Mouse (Mus musculus) cerebellum, adult 9-11 months (tissue): ENCODE measurements at regions not wholly inside any gene's neighbourhood (a gene's known extent, or its start where the extent isn't known, plus 50 kb on each side); places are given as distances from the start of the nearest gene placed in this dataset.
"Not testable (repeated sequence)": the region's sequence is repeated elsewhere in the genome, so short reads cannot be mapped to it uniquely, and the experiment has no call there.

Source experiments
- DNase-seq: peaks from one replicate; pipeline ENCODE4 v3.0.0; 2022

DNA sequence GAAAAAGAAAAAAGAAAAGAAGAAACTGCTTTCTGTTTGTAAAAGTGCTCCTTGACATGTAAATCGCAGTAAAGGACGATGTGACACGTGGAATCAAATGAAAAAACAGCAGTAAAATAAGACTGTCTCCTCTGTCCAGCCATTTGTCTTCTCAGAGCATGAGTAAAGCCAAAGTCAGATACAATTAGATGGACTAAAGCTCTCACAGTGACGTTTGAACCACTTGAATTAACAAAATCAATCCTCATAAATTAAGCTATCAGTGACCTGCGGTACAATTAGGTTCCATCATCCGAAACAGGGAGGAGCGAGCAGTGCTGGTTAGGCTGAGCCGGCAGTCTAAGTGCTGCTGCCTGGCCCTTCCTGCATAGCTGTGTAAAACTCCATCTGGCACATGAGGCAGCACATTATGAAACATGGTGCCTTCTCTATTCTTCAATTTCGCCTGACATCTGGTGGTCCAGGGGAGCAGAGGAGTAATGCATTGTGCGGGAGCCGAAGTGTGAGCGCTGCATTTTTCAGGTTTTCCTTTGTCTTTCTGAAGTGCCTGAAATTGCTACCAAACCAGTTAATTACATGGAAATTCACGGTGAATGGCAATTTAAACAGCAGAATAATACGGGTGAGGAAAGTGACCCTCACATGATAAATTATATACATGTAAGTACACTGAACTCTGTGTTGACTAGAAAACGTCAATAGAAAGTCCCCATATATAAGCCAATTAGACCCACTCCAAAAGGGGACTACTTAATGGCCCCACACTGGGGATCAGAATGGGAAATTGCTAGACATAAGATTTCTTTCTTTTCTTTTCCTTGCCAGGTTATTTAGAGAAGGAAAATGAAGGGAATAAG is 118.1 kb downstream of the Mmrn1 start:
- DNase-seq, result no peak

DNA sequence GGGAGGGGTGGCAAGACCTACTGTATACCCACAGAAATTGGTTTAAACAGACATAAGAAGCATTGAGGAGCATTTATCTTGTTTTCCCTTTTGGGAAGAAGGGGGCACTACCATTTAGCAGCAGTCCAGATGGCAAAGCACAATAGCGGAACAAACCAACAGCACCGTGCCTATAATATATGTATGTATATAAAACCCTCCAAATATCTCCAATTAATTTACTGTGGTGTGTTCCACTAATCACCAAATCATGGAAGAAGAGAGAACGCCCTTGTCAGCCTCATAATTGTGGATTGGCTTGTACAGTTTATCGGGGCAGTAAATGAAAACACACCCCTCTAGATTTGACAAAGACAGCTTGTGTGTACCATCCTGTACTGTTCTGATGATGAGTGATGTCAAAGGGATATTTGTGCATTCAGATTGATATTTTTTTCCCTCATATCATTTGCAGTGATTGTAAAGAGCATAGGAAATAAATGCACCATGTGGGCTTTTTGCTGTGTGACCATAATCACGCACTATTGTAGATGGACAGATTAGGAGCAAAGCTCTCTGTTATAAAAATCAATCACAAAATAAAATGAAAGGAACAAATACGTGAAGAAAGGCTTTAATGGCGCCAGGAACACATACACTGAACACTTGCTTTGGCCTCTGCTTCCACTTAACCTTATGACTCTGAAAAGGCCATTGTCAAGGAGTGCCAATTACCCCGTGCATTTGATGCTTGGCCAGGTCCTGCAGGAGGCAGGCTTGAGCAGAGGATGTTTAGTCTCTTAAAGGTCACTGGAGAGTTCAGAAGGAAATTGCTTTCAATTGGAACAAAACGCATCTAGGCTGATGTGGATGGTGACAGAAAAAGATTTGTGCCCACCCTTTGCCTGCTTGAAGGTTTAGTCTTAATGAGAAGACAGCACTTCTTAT is 119.0 kb downstream of the Mmrn1 start:
- DNase-seq, result no peak

DNA sequence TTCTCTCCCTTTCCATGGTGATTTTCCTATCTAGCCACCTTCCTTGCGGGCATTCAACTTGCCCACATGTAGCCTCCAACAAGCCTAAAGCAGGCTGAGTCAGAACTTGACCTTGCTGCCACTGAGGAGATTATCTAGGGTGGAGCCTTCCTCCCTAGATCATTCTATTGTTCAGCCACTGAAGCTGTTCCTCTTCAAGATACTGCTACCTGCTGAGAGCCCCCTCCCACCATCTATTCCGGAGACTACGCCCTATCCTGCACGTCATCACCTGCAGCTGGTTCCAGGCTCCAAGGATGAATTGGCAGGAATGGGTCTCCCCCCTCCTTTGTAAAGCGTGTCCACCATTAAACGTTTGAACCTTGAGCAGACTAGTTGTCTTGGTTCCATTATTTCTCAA is 122.9 kb downstream of the Mmrn1 start:
- not testable (repeated sequence) for DNase-seq

DNA sequence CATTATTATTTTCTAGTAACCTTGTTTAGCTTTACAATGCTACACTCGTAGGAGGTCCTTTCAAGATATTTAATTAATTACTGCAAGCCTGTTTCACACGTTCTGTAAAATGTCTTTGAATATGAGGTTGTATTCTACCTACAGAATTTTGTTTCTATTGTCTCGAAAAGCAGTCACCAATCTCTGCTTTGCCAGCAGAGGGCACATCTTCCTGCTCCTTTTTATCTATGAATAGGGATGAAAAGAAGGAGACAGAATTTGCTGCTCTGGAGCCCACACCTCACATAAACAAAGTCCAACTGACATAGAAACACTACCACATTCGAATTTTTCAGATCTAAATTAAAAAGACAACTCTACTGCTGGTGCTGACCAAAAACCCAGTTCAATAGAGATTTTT is 117.0 kb upstream of the Ccser1 start:
- no peak for DNase-seq

DNA sequence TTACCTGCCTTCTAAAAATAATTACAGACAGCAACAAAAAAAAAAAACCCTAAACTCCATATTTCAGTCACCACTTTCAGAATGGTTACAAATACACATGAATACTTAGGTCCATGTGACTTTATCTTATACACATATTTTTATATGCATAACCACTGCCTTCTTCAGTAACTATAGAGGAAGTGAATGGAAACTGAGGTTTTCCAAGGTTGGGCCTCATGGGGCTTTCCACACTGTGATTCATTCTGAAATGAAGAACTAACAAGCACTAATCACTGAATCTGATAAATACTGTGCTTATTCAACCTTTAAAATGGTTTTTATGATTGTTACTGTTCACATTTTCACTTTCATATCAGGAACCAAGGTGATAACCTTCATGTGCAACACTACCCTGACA is 114.4 kb upstream of the Ccser1 start:
- DNase-seq, result no peak

DNA sequence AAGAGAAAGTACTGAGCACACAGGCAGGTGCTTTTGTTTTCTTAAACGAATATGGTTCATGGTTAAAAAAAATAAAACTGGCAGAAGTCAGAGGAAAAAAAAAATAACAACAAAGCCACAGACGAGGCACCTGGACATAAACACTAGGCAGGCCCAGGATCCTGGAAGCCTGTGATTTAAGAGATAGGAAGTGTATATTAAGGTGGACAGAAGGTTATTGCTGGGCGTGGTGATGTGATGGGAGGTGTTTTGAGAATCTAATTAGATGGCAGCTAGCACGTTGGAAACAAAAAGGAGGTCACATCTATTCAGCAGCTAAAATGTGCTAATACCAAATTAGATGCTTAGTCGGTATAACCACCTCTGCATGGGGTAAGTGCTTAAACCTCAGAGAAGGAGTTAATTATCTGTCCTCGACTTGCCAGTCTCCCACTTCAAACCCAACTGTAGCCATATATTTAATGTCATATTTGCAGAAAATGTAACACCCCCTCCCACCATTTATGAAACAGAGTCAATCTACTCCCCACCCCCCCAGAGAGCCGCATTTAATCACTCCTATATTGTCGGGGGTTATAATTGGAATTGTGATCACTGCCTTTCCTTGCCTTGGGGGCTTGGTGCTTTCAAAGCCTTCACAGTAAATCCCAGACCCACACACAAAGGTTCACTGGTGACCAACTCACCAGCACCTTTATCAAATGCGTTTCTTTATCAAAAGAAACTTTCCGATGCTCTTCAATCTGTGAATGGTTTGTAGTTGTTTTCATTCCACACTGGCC is 113.4 kb upstream of the Ccser1 start:
- no peak for DNase-seq

DNA sequence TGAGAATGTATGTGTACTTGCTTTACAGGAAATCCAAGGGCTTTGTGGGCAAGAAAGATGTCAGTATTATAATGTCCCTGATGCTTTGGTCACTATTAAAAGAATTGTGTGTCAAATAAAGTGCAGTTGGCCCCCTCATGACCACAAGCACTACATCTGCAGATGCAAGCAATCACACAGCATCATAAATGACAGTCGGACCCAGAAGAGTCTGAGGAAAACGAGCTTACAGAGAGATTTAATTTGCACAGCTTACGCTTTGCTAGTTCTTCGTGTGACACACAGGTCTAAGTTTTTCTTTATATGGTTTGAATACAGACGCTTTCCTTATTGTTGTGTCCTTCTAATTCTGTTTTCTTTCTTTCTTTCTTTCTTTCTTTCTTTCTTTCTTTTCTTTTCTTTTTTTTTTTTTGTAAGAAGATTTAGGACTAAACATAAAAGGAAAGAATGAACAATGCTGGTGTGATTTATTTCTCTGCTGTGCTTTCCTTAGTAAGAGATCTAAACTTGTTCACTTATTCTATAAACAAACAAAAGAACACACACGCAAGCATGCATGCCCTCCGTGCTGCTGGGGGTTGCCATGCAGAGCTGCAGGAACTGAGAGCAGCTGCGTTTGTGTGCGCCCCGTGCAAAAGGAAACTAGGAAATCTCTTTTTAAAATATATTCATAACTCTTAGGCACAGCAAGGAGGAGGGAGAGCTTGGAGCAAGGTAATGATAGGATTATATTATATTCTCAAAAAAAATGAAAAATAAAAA is 112.6 kb upstream of the Ccser1 start:
- DNase-seq, result no peak

DNA sequence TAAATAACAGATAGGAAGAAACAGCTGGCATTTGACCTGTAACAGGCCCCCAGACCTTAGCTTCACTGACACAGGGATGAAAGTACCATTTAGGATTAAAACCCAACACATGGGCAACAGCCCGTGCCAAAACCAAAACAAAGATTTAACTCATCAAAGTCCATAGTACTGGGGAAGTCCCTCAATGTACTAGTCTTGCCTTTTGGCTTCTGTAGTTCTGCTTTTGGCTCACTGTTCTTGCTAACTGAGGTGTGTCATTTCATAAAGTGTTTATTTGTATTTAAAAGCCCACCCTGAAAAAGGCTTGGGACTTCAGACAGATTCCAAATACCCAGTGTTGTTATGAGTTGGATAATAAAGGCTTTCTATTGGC is 112.0 kb upstream of the Ccser1 start:
- no peak for DNase-seq

DNA sequence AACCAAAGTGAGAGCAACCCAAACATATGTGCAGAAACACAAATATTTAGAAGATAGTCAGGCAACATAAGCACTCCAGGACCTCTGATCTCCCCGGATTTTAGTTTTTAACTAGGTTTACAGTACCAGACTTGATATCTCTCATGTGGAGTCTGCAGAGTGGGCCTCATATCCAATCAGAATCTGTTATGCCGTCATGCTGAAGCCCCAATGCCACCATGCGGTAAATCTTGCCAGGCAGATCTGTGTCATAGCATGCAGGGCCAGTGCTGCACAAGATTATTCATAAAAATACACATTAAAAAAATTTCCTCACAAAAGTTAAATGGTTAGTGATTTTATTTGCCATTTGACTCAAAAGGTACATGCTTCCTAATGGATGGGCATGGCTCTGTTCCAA is 106.9 kb upstream of the Ccser1 start:
- DNase-seq, result no peak

DNA sequence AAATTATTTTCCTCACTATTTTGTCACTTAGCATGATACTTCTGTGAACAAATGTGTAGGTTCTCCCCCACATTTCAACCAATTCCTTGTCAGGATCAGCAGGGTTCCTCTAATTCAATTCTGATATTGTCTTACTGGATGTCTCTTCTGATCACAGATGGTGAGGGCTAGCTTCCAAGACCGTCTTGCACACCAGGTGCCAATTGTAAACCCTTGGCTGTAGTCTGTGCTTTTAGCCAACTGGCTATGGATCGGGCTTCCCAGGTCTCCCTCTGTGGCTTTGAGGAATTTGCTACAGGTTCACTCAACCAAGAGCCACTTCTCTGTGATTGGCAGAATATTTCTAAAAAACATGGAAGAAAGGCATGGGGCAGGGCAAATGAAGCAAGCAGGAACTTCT is 106.3 kb upstream of the Ccser1 start:
- DNase-seq, result peak; percentile 43

DNA sequence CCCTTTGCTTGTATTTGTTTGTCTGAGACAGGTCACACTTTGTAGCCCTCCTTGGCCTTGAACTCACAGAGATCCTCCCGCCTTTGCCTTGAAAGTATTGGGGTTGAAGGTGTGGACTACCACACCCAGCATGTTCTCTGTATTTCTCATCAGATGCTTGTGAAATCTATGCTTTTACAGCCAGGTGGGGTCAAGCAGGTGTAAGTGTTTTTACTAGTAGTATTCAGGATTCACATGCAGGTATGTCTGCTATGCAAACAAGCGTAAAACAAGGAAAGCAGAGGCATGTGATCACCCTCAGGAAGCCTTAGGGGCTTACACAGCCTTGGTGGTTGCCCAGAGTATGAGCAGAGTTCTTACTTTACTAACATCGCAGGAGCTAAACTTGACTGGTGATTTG is 105.4 kb upstream of the Ccser1 start:
- DNase-seq, result no peak

DNA sequence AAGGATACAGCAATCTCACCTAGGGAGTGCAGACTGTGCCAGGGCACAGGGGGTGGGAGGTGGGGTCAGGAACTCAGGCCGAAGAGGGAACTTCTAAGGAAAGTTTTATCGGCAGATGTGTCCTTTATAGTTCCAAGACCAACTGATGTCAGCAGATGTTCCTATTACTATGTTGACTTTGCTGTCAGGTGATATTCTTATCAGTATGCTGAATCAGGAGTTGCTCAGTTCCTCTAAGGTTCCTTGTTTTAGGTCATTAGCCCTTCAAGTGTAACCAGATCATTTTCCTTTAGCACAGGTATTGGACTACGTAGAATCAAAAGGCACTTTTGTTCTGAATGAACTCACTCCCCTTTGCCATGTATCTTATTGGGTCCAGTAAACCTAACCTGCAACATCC is 101.6 kb upstream of the Ccser1 start:
- DNase-seq, result no peak

DNA sequence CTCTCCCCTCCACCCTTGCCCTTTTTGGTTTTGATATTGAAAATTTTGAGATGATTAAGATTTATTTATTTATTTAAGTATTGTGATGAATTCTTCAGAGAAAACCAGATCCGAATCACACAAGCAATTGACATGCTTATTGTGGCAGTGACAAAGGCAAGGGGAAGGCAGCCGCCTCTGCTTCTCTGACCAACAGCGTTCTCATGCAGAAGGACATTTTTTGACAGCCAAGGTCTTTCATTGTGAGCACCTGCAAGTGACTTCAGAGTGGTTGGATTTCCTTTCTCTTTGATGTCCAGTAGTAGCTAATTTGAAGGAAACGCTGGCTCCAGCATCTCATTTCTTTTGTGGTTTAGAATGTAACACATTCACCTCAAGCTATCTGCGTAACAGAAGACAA is 99.5 kb upstream of the Ccser1 start:
- DNase-seq, result no peak

DNA sequence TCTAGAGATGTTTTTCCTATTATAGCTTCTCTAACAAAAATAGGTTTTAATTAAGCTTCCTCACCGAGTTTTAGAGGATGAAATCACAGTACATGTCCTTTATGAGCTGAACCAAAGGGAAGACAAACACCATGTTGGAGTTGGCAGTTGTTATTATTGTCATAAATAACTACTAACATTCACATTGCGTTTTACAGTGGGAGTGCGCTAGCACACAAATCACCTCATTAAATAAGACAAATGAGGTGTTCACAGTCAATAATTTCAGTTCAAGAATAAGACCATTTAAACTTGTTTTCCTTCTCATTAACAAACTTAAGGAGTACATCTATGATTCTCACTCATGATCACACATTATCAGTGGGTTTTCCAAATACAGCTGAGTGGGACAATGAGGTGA is 96.8 kb upstream of the Ccser1 start:
- DNase-seq, result no peak

DNA sequence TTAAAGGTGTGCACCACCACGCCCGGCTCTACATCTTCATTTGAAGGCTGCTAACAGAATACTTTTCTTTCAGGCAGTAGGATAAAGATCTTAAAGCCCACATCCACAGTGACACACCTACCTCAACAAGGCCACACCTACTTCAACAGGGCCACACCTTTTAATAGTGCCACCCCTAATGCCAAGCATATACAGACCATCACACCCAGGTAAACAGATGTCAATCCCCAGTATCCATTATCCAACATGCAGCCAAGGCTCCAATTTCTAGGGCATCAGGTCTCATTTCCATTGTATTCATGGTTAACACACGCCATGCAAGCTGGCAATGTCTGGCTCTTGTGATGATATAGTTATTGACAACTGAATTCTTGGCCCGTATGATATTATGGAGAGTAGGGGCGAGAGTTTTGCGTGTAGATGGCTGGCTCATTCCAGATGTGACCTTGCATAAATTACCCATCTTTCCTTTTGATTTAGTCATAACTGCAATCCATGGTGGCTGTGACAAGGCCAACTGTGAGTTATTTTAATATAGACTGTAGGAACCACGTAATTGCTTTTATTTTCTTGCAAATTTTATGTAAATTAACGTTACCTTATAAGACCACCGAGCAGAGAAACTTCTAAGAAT is 80.7 kb upstream of the Ccser1 start:
- no peak for DNase-seq

DNA sequence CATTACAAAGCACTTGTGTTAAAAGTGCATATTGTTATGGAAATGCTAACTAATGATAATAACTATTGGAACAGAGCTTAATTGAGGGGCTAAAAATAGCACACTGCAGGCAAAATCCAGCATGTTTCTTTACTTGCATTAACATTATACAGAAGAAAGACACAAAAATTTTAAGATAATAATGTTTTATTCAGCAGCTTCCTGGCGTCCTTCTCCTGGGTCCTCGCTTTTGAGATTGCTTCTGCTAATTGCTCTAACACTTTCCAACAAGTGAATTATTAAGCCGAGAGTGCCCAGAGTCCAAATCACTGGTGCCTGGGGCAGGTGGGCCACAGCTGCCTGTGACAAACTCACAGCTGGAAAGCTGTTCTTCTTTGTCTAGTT is 80.2 kb upstream of the Ccser1 start:
- no peak for DNase-seq

DNA sequence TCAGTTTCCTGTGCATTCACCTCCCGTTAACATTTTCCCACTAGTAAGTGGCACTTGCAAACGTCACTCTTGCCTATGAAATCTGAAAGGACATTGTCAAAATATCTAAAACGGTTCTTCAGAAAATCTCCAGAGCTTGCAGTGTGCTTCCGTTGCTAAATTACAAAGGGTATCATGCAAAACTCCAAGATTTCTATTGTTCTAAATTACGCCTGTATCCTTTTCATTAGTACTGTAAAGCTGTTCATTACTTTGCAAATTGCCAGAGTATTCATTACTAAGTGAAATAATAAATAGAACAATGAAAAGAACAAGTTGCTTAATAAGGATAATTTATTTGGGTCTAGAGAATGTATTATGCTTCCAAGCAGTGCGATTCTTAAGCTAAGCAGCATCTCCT is 78.2 kb upstream of the Ccser1 start:
- no peak for DNase-seq

DNA sequence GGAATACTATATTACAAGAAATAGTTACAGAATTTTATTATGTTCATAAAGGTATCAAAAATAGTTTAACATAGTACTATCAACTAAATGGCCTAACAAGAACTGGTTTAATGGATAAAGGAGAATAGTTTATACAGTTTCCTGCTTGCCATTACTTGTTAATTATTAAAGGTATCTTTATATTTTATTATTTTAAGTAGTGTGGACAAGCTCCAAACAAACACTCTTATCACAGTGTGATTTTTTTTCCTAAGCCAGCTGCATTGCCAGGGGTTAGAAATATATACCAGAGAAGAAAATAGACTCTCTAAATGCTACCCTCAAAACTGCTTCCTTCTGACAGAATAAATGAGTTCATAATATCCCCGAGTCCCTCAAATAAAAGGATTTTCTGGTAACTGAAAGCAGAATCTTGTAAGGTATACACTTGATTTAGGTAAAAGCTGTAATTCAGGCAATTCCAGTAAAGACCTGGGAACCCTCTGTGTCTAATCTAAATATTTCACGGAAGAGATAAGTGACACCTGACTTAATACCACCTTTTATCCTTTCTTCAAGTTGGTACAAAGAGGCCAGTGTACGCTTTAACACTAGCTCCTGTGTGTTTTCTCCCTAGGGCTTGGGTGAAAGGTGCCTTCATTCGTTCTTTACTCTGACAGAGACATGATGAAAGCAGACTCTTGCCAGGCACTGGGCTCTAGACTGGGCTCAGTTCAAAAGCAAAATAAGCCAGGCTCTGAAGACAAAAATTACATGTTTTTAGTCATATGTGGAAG is 76.5 kb upstream of the Ccser1 start:
- DNase-seq, result no peak

DNA sequence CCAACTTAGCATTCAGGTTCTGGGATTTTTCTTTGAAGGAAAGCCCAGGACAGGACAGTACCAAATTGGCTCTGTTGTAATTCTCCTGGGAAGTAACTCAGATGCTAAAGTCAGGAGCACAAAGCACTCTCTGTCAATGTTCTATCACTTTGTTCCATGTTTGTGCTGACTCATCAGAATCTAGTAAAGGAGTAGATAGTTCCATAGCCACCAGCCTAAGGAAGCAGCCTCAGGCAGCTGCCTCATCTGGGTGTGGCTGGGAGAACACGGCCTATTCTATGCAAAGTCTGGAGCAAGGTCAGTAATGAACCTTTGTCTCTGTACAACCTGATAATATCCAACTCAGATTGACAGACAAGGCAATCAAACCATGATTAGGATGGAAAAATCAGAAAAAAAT is 64.9 kb upstream of the Ccser1 start:
- no peak for DNase-seq

DNA sequence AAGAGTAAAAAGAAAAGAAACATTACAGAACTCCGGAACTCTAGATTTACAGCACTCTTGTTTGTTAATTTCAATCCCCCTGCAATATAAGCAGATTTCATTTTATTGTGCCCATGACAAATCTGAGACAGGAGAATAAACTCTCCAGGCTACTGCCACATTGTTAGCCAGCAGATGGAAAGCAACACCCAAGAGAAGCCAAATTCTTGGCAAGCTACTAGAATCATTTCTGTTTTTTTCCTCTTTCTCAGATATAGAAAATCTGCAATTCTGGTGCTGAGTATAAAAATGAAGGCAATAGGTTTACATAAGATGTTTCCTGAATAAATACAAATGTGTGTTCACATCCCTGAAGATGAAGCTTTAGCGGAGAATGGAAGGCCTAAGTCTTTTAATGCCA is 60.5 kb upstream of the Ccser1 start:
- DNase-seq, result no peak

DNA sequence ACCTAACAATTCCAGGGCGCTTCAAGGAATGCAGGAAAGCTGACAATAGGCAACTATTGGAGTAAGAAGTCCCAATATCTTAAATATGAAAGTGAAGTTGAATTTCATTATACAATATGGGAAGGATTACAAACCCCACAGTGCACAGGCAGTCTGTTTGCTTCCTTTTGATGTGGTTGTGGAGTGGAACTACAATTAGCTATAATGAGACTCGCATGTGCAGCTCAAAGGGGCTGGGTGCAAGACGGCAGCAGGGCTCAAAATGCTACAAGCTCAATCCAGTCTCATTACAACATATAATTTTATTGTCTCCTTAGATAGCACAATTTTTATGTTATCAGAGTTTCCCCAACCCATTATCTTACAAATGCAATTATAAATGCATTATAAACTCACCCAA is 54.7 kb upstream of the Ccser1 start:
- DNase-seq, result no peak
